Mouse (Mus musculus): ENCODE results near the gene S100a1. TPM values are rescaled to one million over a fixed set of nuclear protein-coding genes. Genes with fewer than 3 reads are reported as not detected.

The S100a1 gene
- polyA plus RNA-seq, 1 experiment from 2014 or later = 49.6 TPM

- Histone ChIP-seq H3K36me3 (ENCODE audit: control insufficient read depth, insufficient read depth, low read length) (peaks cover 63% of the 10 kb centered on the region), H3K27me3 (replicated peaks; ENCODE audit: control insufficient read depth, insufficient read depth, low read length) (no peaks in the 10 kb centered on the region), H3K4me3 (ENCODE audit: low read depth, low read length) (no peak overlapping the region), H3K9ac (ENCODE audit: low read depth, low read length) (no peak overlapping the region), H3K4me1 (ENCODE audit: control insufficient read depth, insufficient read depth, low read length) (peaks cover 10% of the 10 kb centered on the region; the same call in 1 of the 2 replicates), H3K9me3 (ENCODE audit: control insufficient read depth, low read length) (no peaks in the 10 kb centered on the region), H3K4me2 (ENCODE audit: low read depth, low read length) (no peak overlapping the region), H3K27ac (replicated peaks; ENCODE audit: low read depth, low read length) (no peak overlapping the region)
- DNase-seq (ENCODE audit: low spot score) (no peak), ATAC-seq (ENCODE audit: low read depth) (no peak)
- 85% methylated on average over 3 of the region's 3 CpGs for WGBS
Measured at GRCm38 (mm10) chr3:90506362-90506761, 7.8 kb downstream of the S100a1 start.

GRCm38 (mm10) chr3:90505216-90505615 lies 9.0 kb downstream of the S100a1 start:
- DNase-seq (ENCODE audit: low spot score) = no peak
- 92% methylated on average over 5 of the region's 5 CpGs for WGBS
- H3K27ac ChIP-seq (replicated peaks; ENCODE audit: low read depth, low read length) = no peak overlapping the region
- peaks cover 10% of the 10 kb centered on the region; the same call in 1 of the 2 replicates for H3K4me1 ChIP-seq (ENCODE audit: control insufficient read depth, insufficient read depth, low read length)
- no peak overlapping the region for H3K9ac ChIP-seq (ENCODE audit: low read depth, low read length)
- H3K36me3 ChIP-seq (ENCODE audit: control insufficient read depth, insufficient read depth, low read length) = peaks cover 73% of the 10 kb centered on the region
- ATAC-seq (ENCODE audit: low read depth) = no peak
- no peak overlapping the region for H3K4me2 ChIP-seq (ENCODE audit: low read depth, low read length)
- H3K27me3 ChIP-seq (replicated peaks; ENCODE audit: control insufficient read depth, insufficient read depth, low read length) = no peaks in the 10 kb centered on the region
- no peaks in the 10 kb centered on the region for H3K9me3 ChIP-seq (ENCODE audit: control insufficient read depth, low read length)
- no peak overlapping the region for H3K4me3 ChIP-seq (ENCODE audit: low read depth, low read length)

GRCm38 (mm10) chr3:90503444-90503843 lies 10.7 kb downstream of the S100a1 start:
- Histone ChIP-seq H3K9ac (ENCODE audit: low read depth, low read length) (no peak overlapping the region), H3K4me3 (ENCODE audit: low read depth, low read length) (no peak overlapping the region), H3K4me1 (ENCODE audit: control insufficient read depth, insufficient read depth, low read length) (peaks cover 10% of the 10 kb centered on the region; the same call in 1 of the 2 replicates), H3K27me3 (replicated peaks; ENCODE audit: control insufficient read depth, insufficient read depth, low read length) (no peaks in the 10 kb centered on the region), H3K36me3 (ENCODE audit: control insufficient read depth, insufficient read depth, low read length) (peaks cover 89% of the 10 kb centered on the region), H3K9me3 (ENCODE audit: control insufficient read depth, low read length) (no peaks in the 10 kb centered on the region), H3K4me2 (ENCODE audit: low read depth, low read length) (no peak overlapping the region), H3K27ac (replicated peaks; ENCODE audit: low read depth, low read length) (no peak overlapping the region)
- WGBS = 83% methylated on average over 4 of the region's 4 CpGs
- ATAC-seq (ENCODE audit: low read depth) = peak; percentile 24; the same call in 1 of the 2 replicates
- no peak for DNase-seq (ENCODE audit: low spot score)

- no peak overlapping the region for H3K4me2 ChIP-seq (ENCODE audit: low read depth, low read length)
- no peak for DNase-seq (ENCODE audit: low spot score)
- no peak for ATAC-seq (ENCODE audit: low read depth)
- H3K27me3 ChIP-seq (replicated peaks; ENCODE audit: control insufficient read depth, insufficient read depth, low read length) = no peaks in the 10 kb centered on the region
- peaks cover 68% of the 10 kb centered on the region for H3K36me3 ChIP-seq (ENCODE audit: control insufficient read depth, insufficient read depth, low read length)
- no peaks in the 10 kb centered on the region for H3K4me1 ChIP-seq (ENCODE audit: control insufficient read depth, insufficient read depth, low read length)
- no peak overlapping the region for H3K9ac ChIP-seq (ENCODE audit: low read depth, low read length)
- no peak overlapping the region for H3K4me3 ChIP-seq (ENCODE audit: low read depth, low read length)
- H3K9me3 ChIP-seq (ENCODE audit: control insufficient read depth, low read length) = no peaks in the 10 kb centered on the region
- no peak overlapping the region for H3K27ac ChIP-seq (replicated peaks; ENCODE audit: low read depth, low read length)
Measured at GRCm38 (mm10) chr3:90497597-90497996, 16.6 kb downstream of the S100a1 start.

GRCm38 (mm10) chr3:90495850-90496525 lies 18.2 kb downstream of the S100a1 start:
- H3K9ac ChIP-seq (ENCODE audit: low read depth, low read length) = no peak overlapping the region
- H3K27ac ChIP-seq (replicated peaks; ENCODE audit: low read depth, low read length) = no peak overlapping the region
- no peaks in the 10 kb centered on the region for H3K4me1 ChIP-seq (ENCODE audit: control insufficient read depth, insufficient read depth, low read length)
- no peak overlapping the region for H3K4me3 ChIP-seq (ENCODE audit: low read depth, low read length)
- no peaks in the 10 kb centered on the region for H3K9me3 ChIP-seq (ENCODE audit: control insufficient read depth, low read length)
- H3K36me3 ChIP-seq (ENCODE audit: control insufficient read depth, insufficient read depth, low read length) = peaks cover 52% of the 10 kb centered on the region
- 92% methylated on average over 7 of the region's 7 CpGs for WGBS
- no peak for DNase-seq (ENCODE audit: low spot score)
- no peaks in the 10 kb centered on the region for H3K27me3 ChIP-seq (replicated peaks; ENCODE audit: control insufficient read depth, insufficient read depth, low read length)
- H3K4me2 ChIP-seq (ENCODE audit: low read depth, low read length) = no peak overlapping the region
- no peak for ATAC-seq (ENCODE audit: low read depth)

- no peak for DNase-seq (ENCODE audit: low spot score)
- Histone ChIP-seq H3K4me1 (ENCODE audit: control insufficient read depth, insufficient read depth, low read length) (peaks cover 6% of the 10 kb centered on the region), H3K36me3 (ENCODE audit: control insufficient read depth, insufficient read depth, low read length) (peaks cover 41% of the 10 kb centered on the region), H3K4me3 (ENCODE audit: low read depth, low read length) (no peak overlapping the region), H3K9me3 (ENCODE audit: control insufficient read depth, low read length) (no peaks in the 10 kb centered on the region), H3K4me2 (ENCODE audit: low read depth, low read length) (no peak overlapping the region), H3K9ac (ENCODE audit: low read depth, low read length) (no peak overlapping the region), H3K27ac (replicated peaks; ENCODE audit: low read depth, low read length) (no peak overlapping the region), H3K27me3 (replicated peaks; ENCODE audit: control insufficient read depth, insufficient read depth, low read length) (no peaks in the 10 kb centered on the region)
- ATAC-seq (ENCODE audit: low read depth) = no peak
- 66% methylated on average over 4 of the region's 4 CpGs for WGBS
Measured at GRCm38 (mm10) chr3:90493831-90494540, 20.2 kb downstream of the S100a1 start.

- no peak overlapping the region for H3K4me2 ChIP-seq (ENCODE audit: low read depth, low read length)
- no peak overlapping the region for H3K4me3 ChIP-seq (ENCODE audit: low read depth, low read length)
- no peaks in the 10 kb centered on the region for H3K9me3 ChIP-seq (ENCODE audit: control insufficient read depth, low read length)
- DNase-seq (ENCODE audit: low spot score) = no peak
- no peaks in the 10 kb centered on the region for H3K27me3 ChIP-seq (replicated peaks; ENCODE audit: control insufficient read depth, insufficient read depth, low read length)
- H3K27ac ChIP-seq (replicated peaks; ENCODE audit: low read depth, low read length) = no peak overlapping the region
- ATAC-seq (ENCODE audit: low read depth) = no peak
- peaks cover 6% of the 10 kb centered on the region for H3K4me1 ChIP-seq (ENCODE audit: control insufficient read depth, insufficient read depth, low read length)
- H3K36me3 ChIP-seq (ENCODE audit: control insufficient read depth, insufficient read depth, low read length) = peaks cover 40% of the 10 kb centered on the region
- no peak overlapping the region for H3K9ac ChIP-seq (ENCODE audit: low read depth, low read length)
- 44% methylated on average over 2 of the region's 2 CpGs for WGBS
Measured at GRCm38 (mm10) chr3:90491350-90491749, 22.8 kb downstream of the S100a1 start.

GRCm38 (mm10) chr3:90490696-90491256 lies 23.4 kb downstream of the S100a1 start, which contains the start of gene Snapin:
TSS of gene Snapin (minus strand) at chr3:90491033.
- ATAC-seq (ENCODE audit: low read depth) (peak; percentile 99), DNase-seq (ENCODE audit: low spot score) (peak; percentile 98)
- peak within 1 kb of the TSS; percentile 83 for H3K4me2 ChIP-seq (ENCODE audit: low read depth, low read length)
- H3K36me3 ChIP-seq (ENCODE audit: control insufficient read depth, insufficient read depth, low read length) = peaks cover 40% of the 10 kb centered on the region
- WGBS = 0% methylated on average over 31 of the region's 37 CpGs
- peak within 1 kb of the TSS; percentile 81 for H3K9ac ChIP-seq (ENCODE audit: low read depth, low read length)
- H3K4me1 ChIP-seq (ENCODE audit: control insufficient read depth, insufficient read depth, low read length) = peaks cover 6% of the 10 kb centered on the region
- peak within 1 kb of the TSS; percentile 67 for H3K4me3 ChIP-seq (ENCODE audit: low read depth, low read length)
- peak within 1 kb of the TSS; percentile 65 for H3K27ac ChIP-seq (replicated peaks; ENCODE audit: low read depth, low read length)
- no peaks in the 10 kb centered on the region for H3K27me3 ChIP-seq (replicated peaks; ENCODE audit: control insufficient read depth, insufficient read depth, low read length)
- no peaks in the 10 kb centered on the region for H3K9me3 ChIP-seq (ENCODE audit: control insufficient read depth, low read length)
